Mouse (Mus musculus): Measurements from ENCODE around the gene Wdr61. TPM values are rescaled to one million over a fixed set of nuclear protein-coding genes. Genes with fewer than 3 reads are reported as not detected.

Gene Wdr61
- total and polyA plus RNA-seq, 2 experiments from 2014 or later = 37.9 to 88.5 TPM

DNA sequence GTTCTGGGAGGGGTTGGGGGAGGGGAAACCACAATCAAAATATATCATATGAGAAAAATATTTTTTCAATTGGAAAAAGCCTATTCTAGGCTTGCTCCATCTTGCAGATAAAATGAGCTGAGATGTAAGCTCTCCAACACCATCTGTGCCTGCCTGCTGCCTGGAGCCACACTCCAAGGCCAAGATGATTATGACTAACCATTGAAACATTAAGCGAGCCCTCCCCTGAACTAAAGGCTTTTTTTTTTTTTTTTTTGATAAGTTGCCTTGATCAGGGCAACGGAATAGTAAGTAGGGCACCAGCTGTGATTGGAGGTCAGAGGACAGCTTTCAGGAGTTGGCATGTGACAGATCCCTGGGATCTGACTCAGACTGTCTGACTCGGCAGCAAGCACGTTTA, 65.9 kb downstream of the Wdr61 start:
- ATAC-seq (no peak), DNase-seq (ENCODE audit: low spot score) (no peak)
- no peak overlapping the region for H3K4me2 ChIP-seq (ENCODE audit: low read depth, low read length)
- H3K27me3 ChIP-seq (ENCODE audit: insufficient read depth, low read length) = no peaks in the 10 kb centered on the region
- 49% methylated on average over 4 of the region's 4 CpGs for WGBS
- no peak overlapping the region for H3K27ac ChIP-seq
- no peaks in the 10 kb centered on the region for H3K4me1 ChIP-seq (ENCODE audit: insufficient read depth, low read length)
- no peaks in the 10 kb centered on the region for H3K9me3 ChIP-seq (ENCODE audit: low read length)
- no peak for TF ChIP-seq CTCF (IDR thresholded peaks at IDR 0.05; ENCODE audit: low read depth)
- H3K36me3 ChIP-seq (ENCODE audit: insufficient read depth, low read length) = no peaks in the 10 kb centered on the region
- no peak overlapping the region for H3K9ac ChIP-seq (replicated peaks; ENCODE audit: low read length)
- H3K4me3 ChIP-seq (ENCODE audit: low read length) = no peak overlapping the region

DNA sequence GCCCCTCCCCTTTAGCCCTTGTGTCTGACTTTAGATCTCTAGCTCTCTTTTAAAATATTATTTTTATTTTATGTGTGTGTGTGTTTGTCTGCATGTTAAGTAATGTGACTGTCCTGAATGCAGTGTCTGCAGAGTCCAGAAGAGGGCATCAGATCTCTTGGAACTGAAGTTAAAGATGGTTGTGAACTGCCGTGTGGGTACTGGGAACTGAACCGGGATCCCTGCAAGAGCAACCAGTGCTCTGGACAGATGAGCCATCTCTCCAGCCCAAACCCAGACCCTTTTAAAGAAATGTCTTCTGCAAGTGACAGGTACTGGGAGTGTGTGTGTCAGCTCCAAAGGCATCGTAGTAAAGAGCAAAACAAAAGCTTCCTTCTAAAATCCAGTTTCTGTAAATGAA, 68.2 kb downstream of the Wdr61 start:
- Histone ChIP-seq H3K4me2 (ENCODE audit: low read depth, low read length) (no peak overlapping the region), H3K4me3 (ENCODE audit: low read length) (no peak overlapping the region), H3K4me1 (ENCODE audit: insufficient read depth, low read length) (peaks cover 5% of the 10 kb centered on the region; the same call in 1 of the 2 replicates), H3K27me3 (ENCODE audit: insufficient read depth, low read length) (no peaks in the 10 kb centered on the region), H3K9me3 (ENCODE audit: low read length) (no peaks in the 10 kb centered on the region), H3K27ac (no peak overlapping the region), H3K36me3 (ENCODE audit: insufficient read depth, low read length) (no peaks in the 10 kb centered on the region), H3K9ac (replicated peaks; ENCODE audit: low read length) (no peak overlapping the region)
- WGBS = 91% methylated on average over 3 of the region's 3 CpGs
- DNase-seq (ENCODE audit: low spot score) (no peak), ATAC-seq (no peak)
- TF ChIP-seq CTCF (IDR thresholded peaks at IDR 0.05; ENCODE audit: low read depth) = no peak

Small RNAs within 50 kb of the gene (microRNA-seq; reads per million reads assigned to microRNA genes)
- 0.18 to 0.72 reads per million in 2 experiments for gene Mir5710

Other genes starting within 250 kb of the Wdr61 start
- 106 and 124 TPM in 2 replicates for gene Dmxl2, start 232.9 kb downstream of the Wdr61 start, total RNA-seq (2014; rRNA removed)
- gene Dmxl2, start 232.9 kb downstream of the Wdr61 start, polyA plus RNA-seq (2015; fragmentation: Nextera tagmentation; extraction: Ambion mirVana) = 42.9 and 46.2 TPM in 2 replicates
- gene Sh2d7, start 195.5 kb downstream of the Wdr61 start, total RNA-seq (2014; rRNA removed) = not detected in 2 replicates
- 0.09 TPM in 1 of 2 replicates, not detected in the other for gene Sh2d7, start 195.5 kb downstream of the Wdr61 start, polyA plus RNA-seq (2015; fragmentation: Nextera tagmentation; extraction: Ambion mirVana)
- 43.4 and 53.8 TPM in 2 replicates for gene Cib2, start 174.3 kb downstream of the Wdr61 start, total RNA-seq (2014; rRNA removed)
- gene Cib2, start 174.3 kb downstream of the Wdr61 start, polyA plus RNA-seq (2015; fragmentation: Nextera tagmentation; extraction: Ambion mirVana) = 88.1 and 89.9 TPM in 2 replicates
- gene Idh3a, start 148.2 kb downstream of the Wdr61 start, total RNA-seq (2014; rRNA removed) = 87.8 and 94.2 TPM in 2 replicates
- 208 and 217 TPM in 2 replicates for gene Idh3a, start 148.2 kb downstream of the Wdr61 start, polyA plus RNA-seq (2015; fragmentation: Nextera tagmentation; extraction: Ambion mirVana)
- gene Acsbg1, start 72.6 kb downstream of the Wdr61 start, total RNA-seq (2014; rRNA removed) = 101 and 106 TPM in 2 replicates
- gene Acsbg1, start 72.6 kb downstream of the Wdr61 start, polyA plus RNA-seq (2015; fragmentation: Nextera tagmentation; extraction: Ambion mirVana) = 57.1 and 67.4 TPM in 2 replicates
- 5.5 and 11.3 TPM in 2 replicates for gene Dnaja4, start 35.6 kb downstream of the Wdr61 start, total RNA-seq (2014; rRNA removed)
- 6.2 and 6.7 TPM in 2 replicates for gene Dnaja4, start 35.6 kb downstream of the Wdr61 start, polyA plus RNA-seq (2015; fragmentation: Nextera tagmentation; extraction: Ambion mirVana)
- gene Crabp1, start 30.2 kb upstream of the Wdr61 start, total RNA-seq (2014; rRNA removed) = 86.4 and 140 TPM in 2 replicates
- 155 and 166 TPM in 2 replicates for gene Crabp1, start 30.2 kb upstream of the Wdr61 start, polyA plus RNA-seq (2015; fragmentation: Nextera tagmentation; extraction: Ambion mirVana)
- gene Ireb2, start 129.3 kb upstream of the Wdr61 start, total RNA-seq (2014; rRNA removed) = 31.4 and 34.2 TPM in 2 replicates
- 18.4 and 18.6 TPM in 2 replicates for gene Ireb2, start 129.3 kb upstream of the Wdr61 start, polyA plus RNA-seq (2015; fragmentation: Nextera tagmentation; extraction: Ambion mirVana)
- 2.0 and 2.7 TPM in 2 replicates for gene Hykk, start 182.8 kb upstream of the Wdr61 start, total RNA-seq (2014; rRNA removed)
- 1.6 and 2.1 TPM in 2 replicates for gene Hykk, start 182.8 kb upstream of the Wdr61 start, polyA plus RNA-seq (2015; fragmentation: Nextera tagmentation; extraction: Ambion mirVana)
- 164 and 174 TPM in 2 replicates for gene Psma4, start 216.3 kb upstream of the Wdr61 start, total RNA-seq (2014; rRNA removed)
- 249 and 261 TPM in 2 replicates for gene Psma4, start 216.3 kb upstream of the Wdr61 start, polyA plus RNA-seq (2015; fragmentation: Nextera tagmentation; extraction: Ambion mirVana)
- not detected in 2 replicates for gene AY074887, start 216.5 kb upstream of the Wdr61 start, total RNA-seq (2014; rRNA removed)
- 0.73 and 0.98 TPM in 2 replicates for gene AY074887, start 216.5 kb upstream of the Wdr61 start, polyA plus RNA-seq (2015; fragmentation: Nextera tagmentation; extraction: Ambion mirVana)
- gene Chrna5, start 246.4 kb upstream of the Wdr61 start, total RNA-seq (2014; rRNA removed) = 3.6 and 4.8 TPM in 2 replicates
- 2.4 and 2.8 TPM in 2 replicates for gene Chrna5, start 246.4 kb upstream of the Wdr61 start, polyA plus RNA-seq (2015; fragmentation: Nextera tagmentation; extraction: Ambion mirVana)